Mouse (Mus musculus) stomach, embryonic 14.5 days (tissue): ENCODE results near the gene Lrmda. TPM values are rescaled to one million over a fixed set of nuclear protein-coding genes. Genes with fewer than 3 reads are reported as not detected.

Source experiments
- ATAC-seq: fragments of 200-750 bp; cut with Nextera tagmentation; 2 replicates; pipeline ENCODE4 v1.8.0; 2017; ENCODE audit warnings: low read depth, moderate TSS enrichment; ENCODE audit not compliant: insufficient number of reproducible peaks, insufficient read depth, low FRiP score
- H3K27ac ChIP-seq: fragments of 300-500 bp; sonication (generic); 2 replicates; pipeline ENCODE4 v1.5.1; 2014; ENCODE audit warnings: mild to moderate bottlenecking, low read length, moderate library complexity, mixed read lengths
- H3K27me3 ChIP-seq: fragments of 300-500 bp; sonication (generic); 2 replicates; pipeline ENCODE4 v1.6.1; 2014; ENCODE audit warnings: low read length, control low read depth, mixed read lengths; ENCODE audit not compliant: control insufficient read depth, insufficient read depth
- H3K36me3 ChIP-seq: fragments of 300-500 bp; sonication (generic); 2 replicates; pipeline ENCODE4 v1.6.1; 2014; ENCODE audit warnings: mild to moderate bottlenecking, control low read depth, low read length, moderate library complexity, mixed read lengths; ENCODE audit not compliant: control insufficient read depth, insufficient read depth
- H3K4me1 ChIP-seq: fragments of 300-500 bp; sonication (generic); 2 replicates; pipeline ENCODE4 v1.6.1; 2014; ENCODE audit warnings: low read length, control low read depth, mixed read lengths; ENCODE audit not compliant: control insufficient read depth, insufficient read depth
- H3K4me2 ChIP-seq: fragments of 300-500 bp; sonication (generic); replicated peaks from 2 replicates; pipeline ENCODE4 v1.6.1; 2014; ENCODE audit warnings: low read depth, low read length, control low read depth
- H3K4me3 ChIP-seq: fragments of 300-500 bp; sonication (generic); 2 replicates; pipeline ENCODE4 v1.5.1; 2014; ENCODE audit warnings: low read depth, low read length, control low read depth
- H3K9ac ChIP-seq: fragments of 300-500 bp; sonication (generic); replicated peaks from 2 replicates; pipeline ENCODE4 v1.6.1; 2014; ENCODE audit warnings: low read depth, mild to moderate bottlenecking, control low read depth, low read length, moderate library complexity, mixed read lengths
- H3K9me3 ChIP-seq: fragments of 300-500 bp; sonication (generic); 2 replicates; pipeline ENCODE4 v1.6.1; 2016; ENCODE audit warnings: low read depth, low read length, control low read depth; ENCODE audit not compliant: control insufficient read depth
- WGBS: fragments of 180-500 bp; shearing (Covaris S2); extraction: QIAGEN DNeasy Blood & Tissue Kit; methylation state at CpG from one replicate; pipeline ENCODE4 v1.1.7; 2014; 5-methylcytosine and 5-hydroxymethylcytosine counted together
- polyA plus RNA-seq: library from polyadenylated mRNA; unstranded; fragments of >200 nt; fragmentation: Nextera tagmentation; extraction: Ambion mirVana; gene quantifications from 2 replicates; pipeline ENCODE4 v1.2.1, GENCODE M21; 2014

The Lrmda gene
- polyA plus RNA-seq, 1 experiment from 2014 or later: 0.46 TPM

DNA sequence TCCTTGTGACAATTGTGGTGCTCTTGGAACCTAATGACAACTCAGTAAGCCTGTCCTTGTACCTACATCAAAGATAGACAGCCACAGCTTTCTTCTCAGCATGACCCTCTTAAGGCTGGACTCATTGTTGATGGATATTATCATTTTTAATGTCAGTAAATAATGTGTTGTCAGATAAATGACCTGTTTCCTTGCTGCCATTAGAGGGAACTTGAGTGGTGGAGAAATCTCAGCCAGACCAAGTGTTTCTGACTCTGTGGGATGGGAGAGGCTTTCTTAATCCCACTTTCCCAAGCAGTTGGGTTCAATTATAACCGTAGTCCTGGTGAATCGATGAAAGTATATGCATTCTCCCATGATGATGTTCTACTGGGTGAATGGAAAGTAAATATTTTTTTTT is 668.9 kb downstream of the Lrmda start:
- no peak for ATAC-seq

DNA sequence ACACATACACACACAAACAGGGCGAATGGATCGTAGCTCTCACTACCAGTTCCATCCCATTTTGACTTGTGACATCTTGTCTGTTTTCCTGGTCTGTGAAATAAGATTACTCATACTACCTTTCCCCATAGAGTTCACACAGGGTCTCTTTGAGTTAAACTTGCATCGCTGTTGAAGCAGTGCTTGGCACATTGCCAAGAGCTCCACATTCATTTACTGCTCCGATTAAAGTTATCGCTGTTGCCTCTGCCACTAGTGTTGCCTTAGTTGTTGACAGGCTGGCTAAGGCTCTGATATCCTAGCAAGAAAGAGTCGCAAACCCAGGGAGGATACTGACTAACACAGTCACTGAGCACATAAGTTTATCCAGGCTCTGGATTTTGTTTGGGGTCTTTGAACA is 675.9 kb downstream of the Lrmda start:
- WGBS: 31% methylated on average over 6 of the region's 6 CpGs
- ATAC-seq: peak; percentile 42; the same call in 1 of the 2 replicates

More for the DNA sequence above, 668.9 kb downstream of the Lrmda start:
- WGBS: 68% methylated on average over 2 of the region's 2 CpGs
- H3K9me3 ChIP-seq: no peaks in the 10 kb centered on the region
- H3K4me1 ChIP-seq: no peaks in the 10 kb centered on the region
- no peak overlapping the region for H3K27ac ChIP-seq
- no peaks in the 10 kb centered on the region for H3K36me3 ChIP-seq
- H3K4me2 ChIP-seq: no peak overlapping the region
- H3K4me3 ChIP-seq: no peak overlapping the region
- no peak overlapping the region for H3K9ac ChIP-seq
- no peaks in the 10 kb centered on the region for H3K27me3 ChIP-seq

DNA sequence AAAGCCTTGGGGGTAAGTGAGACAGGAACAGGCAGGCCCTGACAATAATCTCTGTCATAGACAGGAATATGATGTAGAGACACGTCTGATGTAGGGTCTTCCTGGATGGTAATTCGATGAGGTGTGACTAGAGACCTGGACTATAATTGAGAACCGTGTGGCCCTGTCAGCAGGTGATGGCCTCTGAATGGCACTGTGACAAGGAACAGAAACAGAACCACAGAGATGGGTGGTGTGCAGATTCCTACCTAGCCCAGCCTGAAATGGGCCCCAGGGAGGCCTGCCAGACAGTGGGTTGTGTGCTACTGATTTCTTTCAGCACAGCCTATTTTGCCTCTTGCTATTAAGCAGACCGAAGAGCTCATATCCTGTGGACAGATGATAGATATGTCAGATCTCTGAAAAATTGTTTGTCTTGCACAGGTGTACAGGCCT is 676.4 kb downstream of the Lrmda start:
- no peaks in the 10 kb centered on the region for H3K27me3 ChIP-seq

More for the DNA sequence above, 675.9 kb downstream of the Lrmda start:
- Histone ChIP-seq H3K36me3 (no peaks in the 10 kb centered on the region), H3K4me2 (no peak overlapping the region), H3K27me3 (no peaks in the 10 kb centered on the region), H3K4me1 (peaks cover 7% of the 10 kb centered on the region; the same call in 1 of the 2 replicates), H3K9ac (no peak overlapping the region), H3K9me3 (no peaks in the 10 kb centered on the region), H3K4me3 (no peak overlapping the region), H3K27ac (no peak overlapping the region; the same call in 1 of the 2 replicates)

DNA sequence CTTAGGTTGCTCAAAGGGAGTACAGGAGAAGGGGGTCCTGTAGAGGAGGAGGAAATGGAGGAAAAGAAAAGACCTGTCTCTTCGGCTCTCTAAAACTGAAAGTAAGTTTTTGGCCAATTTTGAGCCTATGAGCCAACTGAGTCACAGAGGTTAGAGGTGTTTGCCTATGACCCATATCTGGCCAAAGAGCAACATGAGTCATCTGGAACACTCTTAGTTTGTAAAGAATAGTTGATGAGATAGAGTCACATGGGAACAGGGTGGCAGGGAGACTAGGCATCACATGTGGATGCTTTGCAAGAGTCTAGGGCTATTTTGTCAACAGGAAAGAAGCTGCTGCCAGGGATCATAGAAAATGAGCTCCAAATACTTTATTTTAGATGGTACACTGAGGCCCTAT is 680.7 kb downstream of the Lrmda start:
- Histone ChIP-seq H3K9me3 (no peaks in the 10 kb centered on the region), H3K27ac (no peak overlapping the region), H3K4me3 (no peak overlapping the region), H3K4me2 (no peak overlapping the region), H3K27me3 (no peaks in the 10 kb centered on the region), H3K36me3 (no peaks in the 10 kb centered on the region), H3K4me1 (peaks cover 7% of the 10 kb centered on the region; the same call in 1 of the 2 replicates), H3K9ac (no peak overlapping the region)
- no peak for ATAC-seq
- 100% methylated on average over 1 of the region's 1 CpGs for WGBS

More for the DNA sequence above, 676.4 kb downstream of the Lrmda start:
- Histone ChIP-seq H3K9ac (no peak overlapping the region), H3K4me1 (peaks cover 7% of the 10 kb centered on the region; the same call in 1 of the 2 replicates), H3K27ac (no peak overlapping the region; the same call in 1 of the 2 replicates), H3K36me3 (no peaks in the 10 kb centered on the region), H3K4me3 (no peak overlapping the region), H3K9me3 (no peaks in the 10 kb centered on the region), H3K4me2 (no peak overlapping the region)
- peak; percentile 56 for ATAC-seq
- WGBS: 49% methylated on average over 4 of the region's 4 CpGs

- Histone ChIP-seq H3K27me3 (no peaks in the 10 kb centered on the region), H3K4me2 (no peak overlapping the region), H3K36me3 (no peaks in the 10 kb centered on the region), H3K27ac (no peak overlapping the region), H3K9ac (no peak overlapping the region), H3K4me3 (no peak overlapping the region), H3K4me1 (peaks cover 4% of the 10 kb centered on the region; the same call in 1 of the 2 replicates), H3K9me3 (no peaks in the 10 kb centered on the region)
- no peak for ATAC-seq
- 93% methylated on average over 2 of the region's 2 CpGs for WGBS
Observed at GRCm38 (mm10) chr14:22700690-22701089, 681.2 kb downstream of the Lrmda start.

DNA sequence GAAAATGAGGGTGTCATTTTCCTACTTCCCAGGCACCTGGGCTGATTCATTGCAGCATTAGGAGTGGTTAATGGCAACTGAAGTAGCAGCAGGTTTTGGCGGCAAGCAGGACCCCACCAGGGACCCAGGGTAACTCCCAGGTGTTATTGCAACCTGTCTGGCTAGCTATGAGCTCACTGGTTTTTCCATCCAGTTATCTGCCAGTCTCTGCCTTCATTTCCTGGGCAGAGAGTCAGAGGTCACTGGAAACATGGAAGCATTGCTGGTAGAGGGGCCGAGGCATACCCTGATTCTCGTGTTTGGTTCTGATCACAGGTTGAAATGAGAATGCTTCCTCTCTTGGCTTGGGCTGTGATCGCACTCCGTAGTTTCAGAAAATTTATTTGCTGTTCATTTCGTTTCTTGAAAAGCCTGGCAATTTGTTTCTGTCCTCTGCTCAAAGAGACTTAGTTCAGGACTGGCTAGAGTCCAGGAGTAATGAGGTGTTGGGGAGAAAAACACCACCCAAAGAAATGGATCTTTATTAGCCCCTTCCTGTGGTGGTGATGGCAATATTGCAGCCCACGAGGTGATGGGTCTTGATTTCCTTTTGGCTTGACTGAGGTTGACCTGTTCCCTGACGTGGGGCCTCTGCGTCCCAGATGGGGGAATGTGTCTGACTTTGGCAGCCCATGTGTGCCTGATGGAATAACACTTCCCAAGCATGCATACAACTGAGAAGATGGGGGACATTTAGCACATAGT is 688.6 kb downstream of the Lrmda start:
- Histone ChIP-seq H3K4me1 (peaks cover 13% of the 10 kb centered on the region), H3K27ac (no peak overlapping the region), H3K36me3 (no peaks in the 10 kb centered on the region), H3K4me2 (no peak overlapping the region), H3K4me3 (no peak overlapping the region), H3K9me3 (no peaks in the 10 kb centered on the region), H3K9ac (no peak overlapping the region), H3K27me3 (no peaks in the 10 kb centered on the region)
- 64% methylated on average over 9 of the region's 9 CpGs for WGBS
- no peak for ATAC-seq

GRCm38 (mm10) chr14:22710071-22710661 is 690.7 kb downstream of the Lrmda start:
- ATAC-seq: no peak
- Histone ChIP-seq H3K27me3 (no peaks in the 10 kb centered on the region), H3K9ac (no peak overlapping the region), H3K9me3 (no peaks in the 10 kb centered on the region), H3K4me1 (peaks cover 13% of the 10 kb centered on the region), H3K4me3 (no peak overlapping the region), H3K4me2 (no peak overlapping the region), H3K36me3 (no peaks in the 10 kb centered on the region), H3K27ac (no peak overlapping the region)
- WGBS: 43% methylated on average over 6 of the region's 6 CpGs

DNA sequence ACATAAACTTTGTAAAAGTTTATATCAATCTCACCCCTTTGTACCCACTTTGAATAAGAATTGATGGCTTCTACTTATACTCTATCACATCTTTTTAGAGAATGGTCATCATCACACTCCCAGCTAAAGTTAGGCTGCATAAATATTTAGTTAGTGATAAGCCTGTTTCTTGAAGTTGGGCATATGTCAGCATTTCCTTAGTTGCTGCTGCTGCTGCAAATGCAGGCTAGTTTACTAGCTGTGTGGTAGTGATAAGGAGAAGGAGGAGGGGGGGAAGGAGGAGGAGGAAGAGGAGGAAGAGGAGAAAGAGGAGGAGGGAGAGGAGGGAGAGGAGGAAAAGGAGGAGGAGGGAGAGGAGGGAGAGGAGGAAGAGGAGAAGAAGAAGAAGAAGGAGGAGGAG is 692.9 kb downstream of the Lrmda start:
- H3K9ac ChIP-seq: no peak overlapping the region
- H3K27me3 ChIP-seq: no peaks in the 10 kb centered on the region
- H3K27ac ChIP-seq: no peak overlapping the region
- no peak overlapping the region for H3K4me2 ChIP-seq
- ATAC-seq: no peak
- H3K4me1 ChIP-seq: peaks cover 13% of the 10 kb centered on the region
- H3K36me3 ChIP-seq: no peaks in the 10 kb centered on the region
- H3K9me3 ChIP-seq: no peaks in the 10 kb centered on the region
- H3K4me3 ChIP-seq: no peak overlapping the region
